Mouse (Mus musculus) liver, embryonic 15.5 days (tissue): Measurements from ENCODE around the gene Atg4b. TPM values are rescaled to one million over a fixed set of nuclear protein-coding genes. Genes with fewer than 3 reads are reported as not detected.

Experiments used
- ATAC-seq: fragments of 200-750 bp; cut with Nextera tagmentation; 2 replicates; pipeline ENCODE4 v1.8.0; 2017; ENCODE audit warnings: moderate number of reproducible peaks, mild to moderate bottlenecking, moderate library complexity; ENCODE audit not compliant: insufficient read depth
- H3K27ac ChIP-seq: fragments of 300-500 bp; sonication (generic); replicated peaks from 2 replicates; pipeline ENCODE4 v1.5.1; 2015; ENCODE audit warnings: mild to moderate bottlenecking, inconsistent platforms
- H3K27me3 ChIP-seq: fragments of 300-500 bp; sonication (generic); 2 replicates; pipeline ENCODE4 v1.6.1; 2015; ENCODE audit warnings: mild to moderate bottlenecking, inconsistent platforms
- H3K36me3 ChIP-seq: fragments of 300-500 bp; sonication (generic); replicated peaks from 2 replicates; pipeline ENCODE4 v1.6.1; 2015; ENCODE audit warnings: moderate library complexity, mild to moderate bottlenecking, inconsistent platforms
- H3K4me1 ChIP-seq: fragments of 300-500 bp; sonication (generic); replicated peaks from 2 replicates; pipeline ENCODE4 v1.6.1; 2015; ENCODE audit warnings: inconsistent platforms
- H3K4me2 ChIP-seq: fragments of 300-500 bp; sonication (generic); 2 replicates; pipeline ENCODE4 v1.6.1; 2015; ENCODE audit warnings: moderate library complexity, mild to moderate bottlenecking, inconsistent platforms
- H3K4me3 ChIP-seq: fragments of 300-500 bp; sonication (generic); replicated peaks from 2 replicates; pipeline ENCODE4 v1.5.1; 2015; ENCODE audit warnings: mild to moderate bottlenecking, inconsistent platforms
- H3K9ac ChIP-seq: fragments of 300-500 bp; sonication (generic); 2 replicates; pipeline ENCODE4 v1.6.1; 2015; ENCODE audit warnings: moderate library complexity, mild to moderate bottlenecking, inconsistent platforms
- H3K9me3 ChIP-seq: fragments of 300-500 bp; sonication (generic); replicated peaks from 2 replicates; pipeline ENCODE4 v1.6.1; 2016; ENCODE audit warnings: inconsistent platforms
- WGBS: fragments of 180-500 bp; shearing (Covaris S2); methylation state at CpG from one replicate; pipeline ENCODE4 v1.1.7; 2015; ENCODE audit warnings: mixed read lengths; ENCODE audit not compliant: insufficient replicate concordance; 5-methylcytosine and 5-hydroxymethylcytosine counted together
- polyA plus RNA-seq: library from polyadenylated mRNA; unstranded; fragments of >200 nt; fragmentation: Nextera tagmentation; extraction: Ambion mirVana; gene quantifications from 2 replicates; pipeline ENCODE4 v1.2.1, GENCODE M21; 2015

Gene Atg4b
- polyA plus RNA-seq = 57.2 and 59.9 TPM in 2 replicates

- no peak for ATAC-seq
These were observed at the start of gene Atg4b for GRCm38 (mm10) chr1:93751290-93751689. Gene Atg4b, plus strand, starts transcription at chr1:93751500.

GRCm38 (mm10) chr1:93702106-93702505 is 49.2 kb upstream of the Atg4b start:
- Histone ChIP-seq H3K27me3 (no peaks in the 10 kb centered on the region), H3K27ac (no peak overlapping the region), H3K4me2 (no peak overlapping the region), H3K4me1 (no peaks in the 10 kb centered on the region), H3K4me3 (no peak overlapping the region), H3K9ac (no peak overlapping the region), H3K36me3 (no peaks in the 10 kb centered on the region; the same call in 1 of the 2 replicates), H3K9me3 (no peaks in the 10 kb centered on the region)
- no peak for ATAC-seq
- 61% methylated on average over 1 of the region's 1 CpGs for WGBS

More at GRCm38 (mm10) chr1:93751290-93751689, at the start of gene Atg4b:
- no peaks in the 10 kb centered on the region for H3K9me3 ChIP-seq
- no peak within 1 kb of the TSS for H3K4me3 ChIP-seq
- 72% methylated on average over 6 of the region's 6 CpGs for WGBS
- no peak within 1 kb of the TSS for H3K4me2 ChIP-seq
- H3K27me3 ChIP-seq = no peaks in the 10 kb centered on the region
- peaks cover 18% of the 10 kb centered on the region; the same call in 1 of the 2 replicates for H3K36me3 ChIP-seq
- peaks cover 29% of the 10 kb centered on the region for H3K4me1 ChIP-seq
- no peak within 1 kb of the TSS for H3K9ac ChIP-seq
- no peak within 1 kb of the TSS for H3K27ac ChIP-seq

GRCm38 (mm10) chr1:93703472-93704048 is 47.7 kb upstream of the Atg4b start:
- no peak overlapping the region for H3K4me3 ChIP-seq
- no peak overlapping the region for H3K9ac ChIP-seq
- ATAC-seq = no peak
- H3K36me3 ChIP-seq = no peaks in the 10 kb centered on the region; the same call in 1 of the 2 replicates
- H3K4me1 ChIP-seq = no peaks in the 10 kb centered on the region
- H3K27ac ChIP-seq = no peak overlapping the region
- H3K9me3 ChIP-seq = no peaks in the 10 kb centered on the region
- WGBS = 75% methylated on average over 10 of the region's 10 CpGs
- H3K4me2 ChIP-seq = no peak overlapping the region
- no peaks in the 10 kb centered on the region for H3K27me3 ChIP-seq

GRCm38 (mm10) chr1:93704341-93704740 is 47.0 kb upstream of the Atg4b start:
- Histone ChIP-seq H3K9ac (no peak overlapping the region), H3K4me2 (no peak overlapping the region), H3K27ac (no peak overlapping the region), H3K4me3 (no peak overlapping the region), H3K27me3 (no peaks in the 10 kb centered on the region), H3K4me1 (no peaks in the 10 kb centered on the region), H3K9me3 (no peaks in the 10 kb centered on the region), H3K36me3 (no peaks in the 10 kb centered on the region; the same call in 1 of the 2 replicates)
- ATAC-seq = no peak
- WGBS = 77% methylated on average over 9 of the region's 9 CpGs

- 62% methylated on average over 3 of the region's 3 CpGs for WGBS
- Histone ChIP-seq H3K27me3 (no peaks in the 10 kb centered on the region), H3K4me3 (no peak overlapping the region), H3K4me1 (no peaks in the 10 kb centered on the region), H3K9me3 (no peaks in the 10 kb centered on the region), H3K27ac (no peak overlapping the region), H3K9ac (no peak overlapping the region), H3K36me3 (no peaks in the 10 kb centered on the region; the same call in 1 of the 2 replicates), H3K4me2 (no peak overlapping the region)
- ATAC-seq = no peak
These were observed 45.9 kb upstream of the Atg4b start for GRCm38 (mm10) chr1:93705389-93705788.

GRCm38 (mm10) chr1:93716166-93716565 is 35.1 kb upstream of the Atg4b start:
- H3K27ac ChIP-seq = no peak overlapping the region
- 0 out of 2 replicates have a peak, but pooled peaks cover 10% of the 10 kb centered on the region for H3K36me3 ChIP-seq
- no peaks in the 10 kb centered on the region for H3K27me3 ChIP-seq
- H3K4me2 ChIP-seq = no peak overlapping the region
- WGBS = 73% methylated on average over 2 of the region's 2 CpGs
- no peaks in the 10 kb centered on the region for H3K4me1 ChIP-seq
- no peak for ATAC-seq
- H3K4me3 ChIP-seq = no peak overlapping the region
- H3K9me3 ChIP-seq = no peaks in the 10 kb centered on the region
- H3K9ac ChIP-seq = no peak overlapping the region

GRCm38 (mm10) chr1:93721557-93721956 is 29.7 kb upstream of the Atg4b start:
- Histone ChIP-seq H3K9me3 (no peaks in the 10 kb centered on the region), H3K4me1 (no peaks in the 10 kb centered on the region), H3K36me3 (0 out of 2 replicates have a peak, but pooled peaks cover 5% of the 10 kb centered on the region), H3K27ac (no peak overlapping the region), H3K9ac (no peak overlapping the region), H3K4me3 (no peak overlapping the region), H3K27me3 (no peaks in the 10 kb centered on the region), H3K4me2 (no peak overlapping the region)
- no peak for ATAC-seq
- 73% methylated on average over 7 of the region's 7 CpGs for WGBS

- Histone ChIP-seq H3K36me3 (0 out of 2 replicates have a peak, but pooled peaks cover 4% of the 10 kb centered on the region), H3K4me1 (no peaks in the 10 kb centered on the region), H3K9me3 (no peaks in the 10 kb centered on the region), H3K27ac (no peak overlapping the region), H3K27me3 (no peaks in the 10 kb centered on the region), H3K9ac (no peak overlapping the region), H3K4me3 (no peak overlapping the region), H3K4me2 (no peak overlapping the region)
- 66% methylated on average over 3 of the region's 3 CpGs for WGBS
- no peak for ATAC-seq
These were observed 26.7 kb upstream of the Atg4b start for GRCm38 (mm10) chr1:93724623-93725022.

GRCm38 (mm10) chr1:93725665-93726064 is 25.6 kb upstream of the Atg4b start:
- no peak for ATAC-seq
- no peak overlapping the region for H3K4me3 ChIP-seq

DNA sequence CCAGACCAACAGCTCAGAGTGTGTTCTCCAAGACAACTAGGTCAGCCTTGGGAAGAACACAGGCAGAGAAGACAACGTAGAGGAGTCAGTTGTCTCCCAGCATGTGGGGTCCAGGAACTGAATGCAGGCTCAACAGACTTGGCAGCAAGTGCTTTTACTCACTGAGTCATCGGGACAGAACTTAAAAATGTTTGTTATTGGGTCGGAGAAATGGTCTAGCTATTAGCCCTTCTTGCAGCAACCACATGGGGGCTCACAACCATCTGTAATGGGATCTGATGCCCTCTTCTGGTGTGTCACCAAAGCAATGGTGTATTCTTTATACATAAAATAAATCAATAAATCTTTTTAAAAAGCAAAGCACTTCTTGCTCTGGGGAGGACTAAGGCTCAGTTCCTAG is 25.2 kb upstream of the Atg4b start:
- Histone ChIP-seq H3K9me3 (no peaks in the 10 kb centered on the region), H3K4me2 (no peak overlapping the region), H3K4me1 (no peaks in the 10 kb centered on the region), H3K4me3 (no peak overlapping the region), H3K9ac (no peak overlapping the region), H3K27ac (no peak overlapping the region), H3K27me3 (no peaks in the 10 kb centered on the region), H3K36me3 (no peaks in the 10 kb centered on the region)
- no peak for ATAC-seq
- 77% methylated on average over 3 of the region's 3 CpGs for WGBS

More at GRCm38 (mm10) chr1:93725665-93726064, 25.6 kb upstream of the Atg4b start:
- Histone ChIP-seq H3K4me1 (no peaks in the 10 kb centered on the region), H3K36me3 (no peaks in the 10 kb centered on the region), H3K27ac (no peak overlapping the region), H3K9me3 (no peaks in the 10 kb centered on the region), H3K9ac (no peak overlapping the region), H3K4me2 (no peak overlapping the region), H3K27me3 (no peaks in the 10 kb centered on the region)
- 81% methylated on average over 5 of the region's 5 CpGs for WGBS

DNA sequence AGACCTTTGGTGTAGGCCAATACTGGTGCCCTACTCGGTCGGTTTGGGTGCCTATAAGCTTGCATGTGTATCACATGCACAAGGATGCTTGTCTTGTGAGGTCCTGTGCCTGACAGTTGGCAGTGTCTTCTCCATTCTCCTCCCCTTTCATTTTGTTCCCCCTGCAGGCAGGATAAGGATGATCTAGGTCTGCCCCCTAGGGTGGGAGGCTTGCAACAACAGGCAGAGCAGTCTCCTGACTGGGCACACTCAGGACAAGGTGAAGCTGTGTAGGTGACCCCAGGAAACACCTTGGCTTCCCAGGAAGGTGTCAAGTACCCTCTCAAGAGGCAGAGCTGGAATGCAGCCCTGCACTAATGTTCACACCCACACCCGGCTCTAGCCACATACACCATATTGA is 24.3 kb upstream of the Atg4b start:
- Histone ChIP-seq H3K4me1 (no peaks in the 10 kb centered on the region), H3K9ac (no peak overlapping the region), H3K4me2 (no peak overlapping the region), H3K4me3 (no peak overlapping the region), H3K36me3 (no peaks in the 10 kb centered on the region), H3K27ac (no peak overlapping the region), H3K9me3 (no peaks in the 10 kb centered on the region), H3K27me3 (no peaks in the 10 kb centered on the region)
- 51% methylated on average over 3 of the region's 3 CpGs for WGBS
- no peak for ATAC-seq

GRCm38 (mm10) chr1:93731103-93731502 is 20.2 kb upstream of the Atg4b start:
- H3K4me2 ChIP-seq = no peak overlapping the region
- ATAC-seq = no peak
- WGBS = 71% methylated on average over 5 of the region's 5 CpGs

More at GRCm38 (mm10) chr1:93731103-93731502, 20.2 kb upstream of the Atg4b start:
- Histone ChIP-seq H3K4me3 (no peak overlapping the region), H3K36me3 (no peaks in the 10 kb centered on the region), H3K9ac (no peak overlapping the region), H3K9me3 (no peaks in the 10 kb centered on the region), H3K27me3 (no peaks in the 10 kb centered on the region), H3K4me1 (0 out of 2 replicates have a peak, but pooled peaks cover 2% of the 10 kb centered on the region), H3K27ac (no peak overlapping the region)
